Mouse (Mus musculus) lung, postnatal 0 days (tissue): ENCODE data around the gene Trnt1.

Experiments used
- CTCF ChIP-seq: IDR thresholded peaks from 2 replicates; pipeline ENCODE4 v1.5.1; 2016; ENCODE audit warnings: antibody characterized with exemption, mild to moderate bottlenecking
- EP300 ChIP-seq: IDR thresholded peaks from 2 replicates; pipeline ENCODE4 v1.6.1; 2016; ENCODE audit warnings: antibody characterized with exemption, mild to moderate bottlenecking, control low read depth

GRCm38 (mm10) chr6:106809161-106809560, 40.2 kb downstream of the Trnt1 start:
- TF ChIP-seq CTCF (no peak), EP300 (no peak)
